Mouse (Mus musculus): Measurements from ENCODE around the gene Zdhhc17.

Zdhhc17 gene

DNA sequence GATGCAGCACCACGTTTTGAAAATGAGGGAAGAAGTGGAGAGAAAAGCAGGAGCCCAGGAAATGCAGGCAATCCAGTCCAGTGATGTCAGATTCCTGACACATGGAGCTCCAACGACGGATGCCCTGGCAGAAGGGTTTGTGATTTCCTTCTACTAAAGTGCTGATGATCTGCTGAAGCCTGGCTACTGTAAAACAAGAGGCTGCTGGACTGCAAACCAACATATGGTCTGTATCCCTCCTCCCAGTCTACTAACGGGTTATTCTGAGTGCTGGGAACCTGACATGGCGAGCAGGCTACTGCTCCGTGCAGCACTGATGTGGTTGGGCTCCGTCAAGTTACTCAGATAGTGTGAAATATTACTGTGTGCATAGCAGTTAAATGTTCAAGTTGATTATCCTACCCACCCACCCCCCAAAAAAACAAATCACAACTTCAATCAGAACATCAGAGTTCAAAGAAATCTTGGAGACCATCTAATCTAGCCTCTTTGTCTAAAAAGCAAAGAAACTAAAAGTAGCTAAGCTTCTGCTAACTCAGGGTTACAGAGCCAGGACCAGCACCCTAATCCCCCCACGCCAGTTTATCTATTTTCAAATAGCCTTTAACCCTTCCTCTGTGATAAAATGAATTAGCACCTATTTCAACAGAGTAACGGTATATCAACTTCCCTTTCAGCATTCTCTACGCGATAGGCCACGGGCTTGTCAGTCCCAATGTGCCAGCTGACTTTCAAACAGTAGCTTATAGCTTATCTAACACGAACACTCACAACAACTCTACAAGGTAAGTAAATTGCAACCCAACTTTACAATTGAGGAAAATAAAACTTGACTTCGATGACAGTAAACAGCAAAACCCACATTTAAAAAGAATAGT is 4.1 kb downstream of the Zdhhc17 start:
- no peak for DNase-seq (ENCODE audit: low read depth, low spot score)

DNA sequence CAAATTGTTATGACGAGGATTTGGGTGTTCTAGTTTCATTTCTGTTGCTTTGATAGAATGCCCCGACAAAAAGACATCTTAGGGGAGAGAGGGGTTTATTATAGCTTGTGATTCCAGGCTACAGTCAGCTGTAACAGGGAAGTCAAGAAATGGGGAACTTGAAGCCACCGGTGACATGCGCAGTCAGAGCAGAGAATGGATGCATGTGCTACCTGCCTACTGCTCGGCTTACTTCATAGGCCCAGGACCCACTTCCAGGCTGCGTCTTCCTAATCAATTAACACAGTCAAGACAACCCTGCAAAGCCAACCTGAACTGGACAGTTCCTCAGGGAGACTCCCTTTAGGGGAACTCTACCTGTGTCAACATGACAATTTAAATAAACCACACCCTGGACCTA is 5.7 kb downstream of the Zdhhc17 start:
- no peak for DNase-seq (ENCODE audit: low read depth, low spot score)

DNA sequence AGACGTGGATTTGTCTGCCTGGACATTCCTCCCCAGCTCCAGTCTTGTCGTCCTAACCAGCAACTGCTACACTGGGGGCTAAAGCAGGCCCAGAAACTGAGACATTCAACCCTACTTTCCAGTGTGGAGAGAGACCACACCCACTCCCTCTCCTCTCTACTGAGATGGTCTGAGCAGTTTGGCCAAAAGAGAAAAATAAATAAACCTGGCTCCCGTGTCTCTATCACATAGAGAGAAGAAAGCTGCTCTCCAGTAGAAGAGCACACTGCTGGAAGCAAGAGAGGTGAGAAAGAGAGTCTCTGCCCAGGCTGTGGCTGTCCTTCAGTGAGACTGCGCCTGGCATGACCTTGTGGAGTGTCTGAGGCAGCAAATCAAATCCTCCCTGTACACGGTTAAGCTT is 10.7 kb downstream of the Zdhhc17 start:
- no peak for DNase-seq (ENCODE audit: low read depth, low spot score)

GRCm38 (mm10) chr10:110997180-110997579 is 12.8 kb downstream of the Zdhhc17 start:
- no peak for DNase-seq (ENCODE audit: low read depth, low spot score)

DNA sequence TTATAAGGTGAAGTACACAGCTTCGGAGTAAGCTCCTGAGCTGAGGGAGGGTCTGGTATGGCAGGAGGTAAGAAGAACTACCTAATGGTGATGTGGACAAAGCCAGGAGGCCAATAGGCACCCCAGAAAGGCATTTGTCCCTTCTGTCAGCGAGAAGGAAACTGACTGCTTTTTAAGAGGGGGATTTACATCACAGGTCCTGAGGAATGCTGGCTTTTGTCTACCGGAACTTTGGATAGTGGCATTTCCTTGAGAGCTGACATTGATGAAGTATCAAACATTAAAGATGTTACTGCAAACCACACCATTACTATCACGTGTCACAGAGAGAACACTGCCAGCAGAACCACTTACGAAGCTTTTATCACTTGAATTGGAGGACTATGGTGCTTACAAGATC is 15.2 kb downstream of the Zdhhc17 start:
- no peak for DNase-seq (ENCODE audit: low read depth, low spot score)

DNA sequence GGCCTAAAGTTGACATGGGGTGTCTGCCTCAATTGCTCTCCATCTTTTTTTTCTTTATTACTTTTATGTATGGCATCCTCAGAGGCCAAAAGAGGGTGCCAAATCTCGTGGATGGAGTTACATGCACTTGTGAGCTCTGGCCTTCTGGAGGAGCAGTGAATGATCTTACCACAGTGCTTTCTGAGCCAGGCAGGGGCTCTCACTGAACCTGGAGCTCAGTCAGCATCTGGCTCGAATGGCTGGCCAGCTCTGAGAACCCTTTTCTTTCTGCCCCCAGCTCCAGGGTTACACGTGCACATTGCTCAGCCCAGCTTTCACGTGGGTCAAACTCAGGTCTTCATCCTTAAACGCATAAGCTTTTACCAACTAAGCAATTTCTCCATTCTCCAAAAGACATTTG is 16.7 kb downstream of the Zdhhc17 start:
- DNase-seq (ENCODE audit: low read depth, low spot score), result no peak

- no peak for DNase-seq (ENCODE audit: low read depth, low spot score)
Observed at GRCm38 (mm10) chr10:110992047-110992431, 17.9 kb downstream of the Zdhhc17 start.

GRCm38 (mm10) chr10:110991307-110992046 is 18.5 kb downstream of the Zdhhc17 start:
- no peak for DNase-seq (ENCODE audit: low read depth, low spot score)

DNA sequence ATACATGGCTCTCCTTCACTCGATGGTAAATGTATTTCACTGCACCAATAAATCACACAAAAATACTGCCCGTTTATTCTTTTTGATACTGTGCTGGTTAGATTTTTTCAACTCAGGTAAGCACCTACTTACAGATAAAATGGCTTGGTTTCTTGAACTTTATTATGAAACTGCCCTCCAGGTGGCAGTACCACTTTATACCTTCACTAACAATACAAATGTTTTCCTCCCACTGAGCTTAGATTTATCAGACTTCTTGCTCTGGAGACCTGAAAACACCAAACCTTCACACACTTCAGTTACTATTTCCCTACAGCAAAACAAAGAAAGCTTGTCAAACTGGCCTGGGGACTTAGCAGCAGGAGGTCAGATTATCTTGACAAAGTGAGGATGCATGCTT is 20.2 kb downstream of the Zdhhc17 start:
- no peak for DNase-seq (ENCODE audit: low read depth, low spot score)

GRCm38 (mm10) chr10:110986682-110987081 is 23.3 kb downstream of the Zdhhc17 start:
- DNase-seq (ENCODE audit: low read depth, low spot score), result no peak

DNA sequence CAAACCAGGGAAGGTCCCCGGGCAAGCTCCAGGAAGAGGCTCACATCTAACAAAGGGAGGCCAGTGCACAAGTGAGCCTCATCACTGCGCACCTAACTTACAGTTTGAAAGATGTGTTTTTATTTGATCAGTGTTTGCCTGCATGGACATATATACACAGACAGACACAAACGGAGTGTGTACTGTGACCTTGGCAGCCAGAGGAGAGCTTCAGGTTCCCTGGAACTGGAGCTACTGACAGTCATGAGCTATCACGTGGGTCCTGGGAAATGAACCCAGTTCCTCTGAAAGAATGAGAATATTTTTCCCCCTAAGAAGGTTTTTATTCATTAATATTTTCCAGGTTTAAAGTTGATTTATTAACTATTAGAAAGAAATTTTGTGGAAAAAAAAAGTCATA is 27.2 kb downstream of the Zdhhc17 start:
- DNase-seq (ENCODE audit: low read depth, low spot score), result no peak

DNA sequence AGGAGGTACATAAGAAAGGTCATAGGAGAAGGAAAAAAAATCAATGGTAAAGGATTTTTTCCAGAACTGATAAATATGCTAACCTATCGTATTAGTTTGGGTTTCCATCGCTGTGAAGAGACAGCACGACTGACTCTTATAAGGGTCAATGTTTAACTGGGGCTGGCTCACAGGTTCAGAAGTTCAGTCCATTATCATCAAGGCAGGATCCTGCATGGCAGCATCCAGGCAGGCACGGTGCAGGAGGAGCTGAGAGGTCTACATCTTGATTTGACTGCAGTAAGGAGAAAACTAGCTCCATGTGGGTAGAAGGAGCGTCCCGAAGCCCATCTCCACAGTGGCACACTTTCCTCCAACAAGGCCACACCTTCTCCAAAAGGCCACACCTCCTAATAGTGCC is 29.5 kb downstream of the Zdhhc17 start:
- DNase-seq (ENCODE audit: low read depth, low spot score), result no peak

DNA sequence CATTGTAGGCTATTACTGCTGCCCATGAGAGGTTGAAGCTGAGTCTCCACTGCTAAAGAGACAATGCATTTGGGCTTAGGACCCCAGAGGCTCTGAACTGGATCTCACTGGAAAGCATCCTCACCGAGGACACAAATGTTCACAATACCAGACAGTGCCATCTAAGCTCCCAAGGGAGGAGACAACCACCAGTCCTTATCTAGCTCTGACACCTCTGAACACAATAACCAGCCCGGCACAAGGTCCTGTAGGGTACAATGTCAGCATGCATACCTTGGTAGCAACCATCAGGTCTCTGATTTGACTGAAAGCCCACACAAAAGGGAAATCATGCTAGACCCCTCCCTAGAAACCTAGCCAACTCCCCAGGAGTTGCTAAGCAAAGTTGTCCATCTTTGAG is 30.5 kb downstream of the Zdhhc17 start:
- DNase-seq (ENCODE audit: low read depth, low spot score), result no peak

GRCm38 (mm10) chr10:110977379-110977778 is 32.6 kb downstream of the Zdhhc17 start:
- no peak for DNase-seq (ENCODE audit: low read depth, low spot score)

- no peak for DNase-seq (ENCODE audit: low read depth, low spot score)
Observed at GRCm38 (mm10) chr10:110976046-110976445, 33.9 kb downstream of the Zdhhc17 start.

DNA sequence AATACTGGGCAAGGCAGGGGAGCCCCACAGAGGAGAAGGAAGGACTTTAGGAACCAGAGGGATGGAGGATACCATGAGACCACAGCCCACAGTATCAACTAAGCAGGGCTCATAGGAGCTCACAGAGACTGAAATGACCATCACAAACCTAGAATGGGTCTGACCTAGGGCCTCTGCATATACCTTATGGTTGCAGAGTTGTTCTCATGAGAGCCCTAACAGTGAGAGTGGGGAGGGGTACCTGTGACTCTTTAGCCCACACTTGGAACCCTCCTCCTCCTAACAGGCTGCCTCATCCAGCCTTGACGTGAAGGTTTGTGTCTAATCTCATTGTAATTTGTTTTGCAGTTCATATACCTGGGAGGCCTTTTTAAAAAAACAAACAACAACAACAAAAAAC is 35.1 kb downstream of the Zdhhc17 start:
- no peak for DNase-seq (ENCODE audit: low read depth, low spot score)

GRCm38 (mm10) chr10:110974463-110974862 is 35.5 kb downstream of the Zdhhc17 start:
- no peak for DNase-seq (ENCODE audit: low read depth, low spot score)

DNA sequence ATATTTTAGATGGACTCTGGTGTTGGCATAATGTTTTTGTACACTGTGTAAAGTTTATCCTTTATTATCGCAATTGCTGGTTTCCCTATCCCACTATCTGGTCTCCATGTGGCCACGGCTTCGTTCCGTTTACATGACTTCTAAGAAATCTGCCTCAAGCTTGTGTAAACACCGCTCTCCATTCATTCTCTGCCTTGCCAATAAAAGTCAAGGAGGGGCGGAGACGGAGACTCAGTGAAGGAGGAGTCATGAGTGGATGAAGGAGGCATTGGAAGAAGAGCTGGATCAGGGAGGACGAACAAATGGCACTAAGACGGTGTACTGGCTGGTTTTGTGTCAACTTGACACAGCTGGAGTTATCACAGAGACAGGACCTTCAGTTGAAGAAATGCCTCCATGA is 37.9 kb downstream of the Zdhhc17 start:
- DNase-seq (ENCODE audit: low read depth, low spot score), result no peak

DNA sequence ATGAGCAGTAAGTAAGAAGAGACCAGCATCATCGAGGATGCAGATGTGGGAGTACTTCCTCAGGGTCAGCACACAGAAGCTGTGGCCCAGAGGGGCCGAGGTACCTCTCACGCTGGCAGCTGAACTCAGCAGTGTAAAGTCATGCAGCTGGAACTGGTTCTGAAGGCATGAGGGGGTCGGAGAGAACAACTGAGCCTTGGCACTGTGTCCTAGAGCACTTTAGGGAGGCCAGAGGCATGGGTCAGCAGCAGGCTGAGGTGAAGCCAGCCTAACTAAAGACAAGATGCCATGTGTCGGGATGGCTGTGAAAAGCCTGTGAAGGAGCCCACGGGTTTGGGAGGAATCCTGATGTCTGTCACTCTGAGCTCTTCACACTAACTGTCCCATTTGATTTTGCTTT is 38.5 kb downstream of the Zdhhc17 start:
- no peak for DNase-seq (ENCODE audit: low read depth, low spot score)

DNA sequence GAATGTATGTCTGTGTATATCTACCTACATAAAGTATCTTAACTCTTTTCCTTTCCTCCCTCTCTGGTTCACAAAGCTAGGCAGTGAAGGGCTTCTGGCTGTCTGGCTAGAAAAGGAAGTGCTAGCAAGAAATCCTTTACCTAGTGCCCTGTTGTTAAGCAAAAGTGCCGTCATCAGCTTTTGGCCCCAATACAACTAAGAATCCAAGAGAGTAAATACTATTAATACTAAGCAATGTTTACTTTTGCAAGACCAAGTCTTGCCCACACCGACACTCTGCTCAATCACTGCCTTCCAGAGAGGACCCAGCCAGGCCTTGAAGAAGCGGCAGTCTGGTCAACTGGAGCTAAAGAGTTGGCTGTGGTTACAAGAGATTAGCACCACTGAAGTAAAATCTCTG is 38.9 kb downstream of the Zdhhc17 start:
- DNase-seq (ENCODE audit: low read depth, low spot score), result no peak

- no peak for DNase-seq (ENCODE audit: low read depth, low spot score)
Observed at GRCm38 (mm10) chr10:110962172-110962571, 47.8 kb downstream of the Zdhhc17 start.

- no peak for DNase-seq (ENCODE audit: low read depth, low spot score)
Observed at GRCm38 (mm10) chr10:110960841-110961240, 49.1 kb downstream of the Zdhhc17 start.

DNA sequence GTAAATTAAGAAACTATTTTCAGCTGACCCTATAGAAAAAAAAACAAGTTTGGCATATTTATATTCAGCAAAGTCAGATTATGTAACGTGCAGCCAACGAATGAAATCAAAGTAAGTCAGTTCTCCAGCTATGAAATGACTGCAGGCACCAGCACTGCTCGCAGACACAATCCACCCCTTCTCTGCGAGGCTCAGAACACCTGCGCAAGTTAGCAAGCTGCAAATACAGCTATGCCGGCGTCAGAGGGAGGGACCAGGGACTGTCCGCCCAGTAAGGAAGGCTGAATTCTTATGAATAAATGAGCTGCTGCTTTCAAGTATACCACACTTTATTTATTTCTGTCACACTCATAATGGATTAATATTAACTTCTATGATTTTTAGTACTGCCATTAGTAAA is 50.2 kb downstream of the Zdhhc17 start:
- no peak for DNase-seq (ENCODE audit: low read depth, low spot score)

Measured in c-Kit-negative CD71-positive TER-119-positive erythroid progenitor cells, embryonic 14.5 days (primary cell).